Mouse (Mus musculus) lung, postnatal 0 days (tissue): ENCODE data around the gene Vps37d. TPM values are rescaled to one million over a fixed set of nuclear protein-coding genes. Genes with fewer than 3 reads are reported as not detected.

Experiments used
- ATAC-seq: fragments of 200-750 bp; cut with Nextera tagmentation; 2 replicates; pipeline ENCODE4 v1.8.0; 2017; ENCODE audit warnings: moderate library complexity
- DNase-seq: peaks from one replicate; pipeline ENCODE4 v3.0.0-alpha.2; 2016; ENCODE audit warnings: low spot score
- H3K27ac ChIP-seq: fragments of 300-500 bp; sonication (generic); 2 replicates; pipeline ENCODE4 v1.5.1; 2014; ENCODE audit warnings: antibody characterized with exemption, mild to moderate bottlenecking, low read length, mixed read lengths
- H3K27me3 ChIP-seq: fragments of 300-500 bp; sonication (generic); replicated peaks from 2 replicates; pipeline ENCODE4 v1.6.1; 2014; ENCODE audit warnings: low read length, mixed read lengths; ENCODE audit not compliant: insufficient read depth
- H3K36me3 ChIP-seq: fragments of 300-500 bp; sonication (generic); 2 replicates; pipeline ENCODE4 v1.6.1; 2014; ENCODE audit warnings: low read length, mixed read lengths; ENCODE audit not compliant: insufficient read depth
- H3K4me1 ChIP-seq: fragments of 300-500 bp; sonication (generic); 2 replicates; pipeline ENCODE4 v1.6.1; 2014; ENCODE audit warnings: antibody characterized with exemption, low read depth, low read length, mixed read lengths; ENCODE audit not compliant: insufficient read depth
- H3K4me2 ChIP-seq: fragments of 300-500 bp; sonication (generic); replicated peaks from 2 replicates; pipeline ENCODE4 v1.6.1; 2014; ENCODE audit warnings: low read depth, mild to moderate bottlenecking, low read length, moderate library complexity, mixed read lengths
- H3K4me3 ChIP-seq: fragments of 300-500 bp; sonication (generic); 2 replicates; pipeline ENCODE4 v1.5.1; 2014; ENCODE audit warnings: low read depth, low read length
- H3K9ac ChIP-seq: fragments of 300-500 bp; sonication (generic); replicated peaks from 2 replicates; pipeline ENCODE4 v1.6.1; 2014; ENCODE audit warnings: low read depth, mild to moderate bottlenecking
- H3K9me3 ChIP-seq: fragments of 300-500 bp; sonication (generic); 2 replicates; pipeline ENCODE4 v1.6.1; 2016; ENCODE audit warnings: low read length, mixed read lengths
- CTCF ChIP-seq: IDR thresholded peaks from 2 replicates; pipeline ENCODE4 v1.5.1; 2016; ENCODE audit warnings: antibody characterized with exemption, mild to moderate bottlenecking
- EP300 ChIP-seq: IDR thresholded peaks from 2 replicates; pipeline ENCODE4 v1.6.1; 2016; ENCODE audit warnings: antibody characterized with exemption, mild to moderate bottlenecking, control low read depth
- WGBS: fragments of 180-500 bp; shearing (Covaris S2); extraction: QIAGEN DNeasy Blood & Tissue Kit; methylation state at CpG from one replicate; pipeline ENCODE4 v1.1.7; 2014; 5-methylcytosine and 5-hydroxymethylcytosine counted together
- polyA plus RNA-seq: library from polyadenylated mRNA; unstranded; fragments of >200 nt; fragmentation: Nextera tagmentation; extraction: Ambion mirVana; gene quantifications from 2 replicates; pipeline ENCODE4 v1.2.1, GENCODE M21; 2015

Vps37d gene
- polyA plus RNA-seq, 1 experiment from 2014 or later, result 4.4 TPM

- H3K9ac ChIP-seq, result no peak overlapping the region
- ATAC-seq (no peak), DNase-seq (no peak)
- no peaks in the 10 kb centered on the region for H3K9me3 ChIP-seq
- no peaks in the 10 kb centered on the region for H3K27me3 ChIP-seq
- H3K4me3 ChIP-seq, result peak overlapping the region; percentile 83
- WGBS, result 0% methylated on average over 11 of the region's 11 CpGs
- peak overlapping the region; percentile 97 for H3K4me2 ChIP-seq
- TF ChIP-seq EP300, result no peak
- no peak for TF ChIP-seq CTCF
- H3K4me1 ChIP-seq, result peaks cover 3% of the 10 kb centered on the region; the same call in 1 of the 2 replicates
- H3K27ac ChIP-seq, result no peak overlapping the region
- H3K36me3 ChIP-seq, result no peaks in the 10 kb centered on the region
Observed at GRCm38 (mm10) chr5:135078482-135078810, 380 bp upstream of the Vps37d start.

DNA sequence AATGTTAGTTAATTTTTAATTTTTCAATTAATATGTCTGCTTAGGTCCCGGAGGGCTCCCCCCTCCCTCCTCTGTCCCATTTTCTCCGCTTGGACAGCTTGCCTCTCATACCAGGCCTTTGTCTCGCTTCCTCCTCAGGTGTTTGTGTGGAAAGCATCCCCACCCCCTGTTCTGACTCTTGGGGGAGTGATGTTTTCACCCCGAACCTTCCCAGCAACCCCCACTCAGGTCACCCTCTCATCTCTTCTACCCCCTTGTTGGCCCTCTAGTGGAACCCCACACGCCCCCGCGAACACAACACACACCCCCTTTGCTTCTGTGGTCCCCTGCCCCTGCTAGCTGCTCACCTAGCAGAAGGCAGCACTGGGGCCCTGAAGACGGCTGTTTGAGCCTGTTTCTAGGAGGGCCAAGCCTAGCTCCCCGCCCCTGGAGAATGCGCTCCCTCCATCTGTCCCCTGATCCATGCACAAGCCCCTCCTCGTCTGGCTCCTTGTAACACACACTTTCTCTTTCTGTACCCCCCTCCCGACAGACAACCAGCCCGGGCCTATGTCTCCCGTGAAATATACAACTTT, 1.0 kb downstream of the Vps37d start:
- Histone ChIP-seq H3K9me3 (no peaks in the 10 kb centered on the region), H3K4me1 (peaks cover 3% of the 10 kb centered on the region; the same call in 1 of the 2 replicates), H3K27me3 (no peaks in the 10 kb centered on the region), H3K27ac (no peak overlapping the region), H3K4me2 (peak overlapping the region; percentile 97), H3K9ac (peak overlapping the region; percentile 81; the same call in 1 of the 2 replicates), H3K4me3 (peak overlapping the region; percentile 83), H3K36me3 (no peaks in the 10 kb centered on the region)
- DNase-seq, result peak; percentile 63
- TF ChIP-seq CTCF (no peak; the same call in 1 of the 2 replicates), EP300 (no peak)
- ATAC-seq, result peak; percentile 36
- 22% methylated on average over 14 of the region's 14 CpGs for WGBS

- 77% methylated on average over 14 of the region's 14 CpGs for WGBS
- TF ChIP-seq EP300 (no peak), CTCF (no peak)
- Histone ChIP-seq H3K9me3 (no peaks in the 10 kb centered on the region), H3K9ac (no peak overlapping the region), H3K27me3 (no peaks in the 10 kb centered on the region), H3K4me2 (no peak overlapping the region), H3K27ac (no peak overlapping the region), H3K36me3 (no peaks in the 10 kb centered on the region), H3K4me3 (no peak overlapping the region), H3K4me1 (peaks cover 3% of the 10 kb centered on the region; the same call in 1 of the 2 replicates)
- DNase-seq, result no peak
- ATAC-seq, result no peak
Observed at GRCm38 (mm10) chr5:135076368-135076767, 1.7 kb downstream of the Vps37d start.

DNA sequence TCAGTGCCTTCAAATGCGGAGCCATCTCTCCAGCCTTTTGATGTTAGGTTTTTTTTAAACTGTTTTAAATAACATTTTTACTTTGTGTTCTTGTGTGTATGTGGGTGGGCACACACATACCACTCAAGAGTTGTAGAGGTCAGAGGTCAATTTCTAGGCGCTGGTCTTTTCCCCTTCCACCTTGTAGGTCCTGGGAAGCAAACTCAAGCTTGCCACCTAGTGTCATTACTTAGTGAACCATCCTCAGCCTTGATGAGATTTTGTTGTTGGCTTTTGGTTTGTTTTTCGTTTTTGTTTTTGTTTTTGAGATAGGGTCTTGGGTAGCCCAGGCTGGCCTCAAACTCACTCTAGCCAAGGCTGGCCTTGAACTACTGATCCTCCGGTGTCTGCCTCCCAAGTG, 2.4 kb downstream of the Vps37d start:
- Histone ChIP-seq H3K27me3 (no peaks in the 10 kb centered on the region), H3K4me1 (peaks cover 3% of the 10 kb centered on the region; the same call in 1 of the 2 replicates), H3K9ac (no peak overlapping the region), H3K4me3 (no peak overlapping the region), H3K4me2 (no peak overlapping the region), H3K9me3 (no peaks in the 10 kb centered on the region), H3K27ac (no peak overlapping the region), H3K36me3 (no peaks in the 10 kb centered on the region)
- ATAC-seq, result no peak
- 58% methylated on average over 4 of the region's 4 CpGs for WGBS
- TF ChIP-seq EP300, result no peak
- TF ChIP-seq CTCF, result peak; percentile 31
- DNase-seq, result no peak

- ATAC-seq (no peak), DNase-seq (no peak)
- Histone ChIP-seq H3K36me3 (no peaks in the 10 kb centered on the region), H3K9ac (no peak overlapping the region), H3K9me3 (no peaks in the 10 kb centered on the region), H3K27ac (no peak overlapping the region), H3K4me2 (no peak overlapping the region), H3K4me1 (peaks cover 3% of the 10 kb centered on the region; the same call in 1 of the 2 replicates), H3K4me3 (no peak overlapping the region), H3K27me3 (no peaks in the 10 kb centered on the region)
- TF ChIP-seq EP300 (no peak), CTCF (no peak)
- WGBS, result 35% methylated on average over 18 of the region's 26 CpGs
Observed at GRCm38 (mm10) chr5:135073349-135074150, 4.5 kb downstream of the Vps37d start.

GRCm38 (mm10) chr5:135072720-135073119, 5.3 kb downstream of the Vps37d start:
- no peak overlapping the region for H3K9ac ChIP-seq

More at GRCm38 (mm10) chr5:135072720-135073119, 5.3 kb downstream of the Vps37d start:
- ATAC-seq (no peak), DNase-seq (no peak)
- TF ChIP-seq EP300, result no peak
- TF ChIP-seq CTCF, result no peak
- Histone ChIP-seq H3K4me2 (no peak overlapping the region), H3K27ac (no peak overlapping the region), H3K4me3 (no peak overlapping the region), H3K9me3 (no peaks in the 10 kb centered on the region), H3K36me3 (peaks cover 6% of the 10 kb centered on the region; the same call in 1 of the 2 replicates), H3K27me3 (no peaks in the 10 kb centered on the region), H3K4me1 (peaks cover 3% of the 10 kb centered on the region; the same call in 1 of the 2 replicates)
- WGBS, result 69% methylated on average over 6 of the region's 6 CpGs
